Mouse (Mus musculus) ovary, adult 18-20 months (tissue): ENCODE results near the gene Fam110c.
"Not testable (repeated sequence)": the region's sequence is repeated elsewhere in the genome, so short reads cannot be mapped to it uniquely, and the experiment has no call there.

Source experiments
- DNase-seq: peaks from one replicate; pipeline ENCODE4 v3.0.0; 2022; ENCODE audit warnings: low spot score, mixed read lengths

The Fam110c gene

GRCm38 (mm10) chr12:31073412-31074354, at the start of gene Fam110c:
Gene Fam110c (plus strand): TSS chr12:31073861.
- peak; percentile 69 for DNase-seq

DNA sequence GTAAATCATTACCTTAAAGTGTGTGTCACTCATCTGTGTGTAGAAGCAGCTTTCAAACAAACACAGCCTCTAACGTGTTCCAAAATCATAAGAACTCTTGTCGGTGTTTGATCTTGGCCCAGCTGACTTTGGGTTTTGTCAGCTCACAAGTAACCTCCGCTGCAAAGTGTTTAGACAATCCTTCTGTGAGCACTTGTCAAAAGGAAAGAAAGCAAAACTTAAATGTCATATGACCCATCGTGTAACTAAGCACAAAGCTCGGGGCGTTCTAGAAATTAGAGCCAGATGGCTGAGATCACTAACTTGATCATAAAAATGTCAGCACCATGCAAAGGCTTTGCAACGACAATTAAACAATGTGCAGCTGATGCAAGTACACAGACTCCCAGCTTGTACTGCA, 47.2 kb upstream of the Fam110c start:
- DNase-seq: no peak

GRCm38 (mm10) chr12:31052066-31052465, 21.6 kb upstream of the Fam110c start:
- no peak for DNase-seq

DNA sequence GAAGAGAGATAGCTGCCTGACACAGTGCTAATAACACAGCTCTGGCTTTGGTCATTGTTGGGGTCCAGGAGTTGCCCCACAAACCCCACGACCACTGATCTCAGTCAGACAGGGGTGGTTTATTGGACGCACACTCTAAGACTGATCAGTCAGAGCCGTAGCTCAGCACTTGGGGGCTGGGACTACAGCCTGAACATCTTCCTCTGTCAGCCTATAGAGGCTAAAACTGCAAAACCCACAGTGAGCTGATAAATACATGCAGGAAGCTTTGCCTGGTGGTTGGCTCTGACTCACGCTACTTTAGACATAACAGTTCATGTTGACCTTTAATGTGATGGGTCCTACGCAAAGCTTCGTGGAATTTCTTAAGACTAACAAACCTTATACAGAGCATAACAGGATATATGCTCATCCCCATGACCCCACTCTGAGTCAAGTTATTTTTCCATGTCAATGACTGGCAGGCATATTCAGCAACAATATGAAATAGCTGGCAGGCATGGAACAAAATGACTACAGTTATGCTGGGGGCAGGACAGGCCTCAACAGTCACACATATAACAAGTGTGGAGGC, 17.3 kb upstream of the Fam110c start:
- no peak for DNase-seq

DNA sequence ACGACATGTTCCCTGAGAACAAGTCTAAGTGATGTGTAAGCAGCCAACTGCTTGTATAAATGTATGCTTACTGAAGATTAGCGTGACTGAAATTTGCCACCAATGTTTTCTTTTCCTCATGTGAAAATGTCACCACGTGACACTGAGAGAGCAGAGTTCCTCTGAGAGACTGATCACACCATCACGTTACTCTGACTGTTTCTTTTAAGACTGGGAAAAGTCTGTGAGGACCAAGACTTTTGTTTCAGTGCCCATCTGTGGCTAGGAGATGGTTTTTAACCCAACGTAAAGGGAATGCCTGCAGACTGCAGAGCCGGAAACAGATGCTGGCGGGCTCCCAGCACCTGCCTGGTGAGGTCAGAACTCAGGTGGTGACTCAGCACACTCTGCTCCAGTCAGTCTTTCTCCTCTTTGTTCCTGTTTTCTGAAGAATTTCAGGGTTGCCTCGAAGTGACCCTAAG, 14.2 kb upstream of the Fam110c start:
- DNase-seq: no peak

DNA sequence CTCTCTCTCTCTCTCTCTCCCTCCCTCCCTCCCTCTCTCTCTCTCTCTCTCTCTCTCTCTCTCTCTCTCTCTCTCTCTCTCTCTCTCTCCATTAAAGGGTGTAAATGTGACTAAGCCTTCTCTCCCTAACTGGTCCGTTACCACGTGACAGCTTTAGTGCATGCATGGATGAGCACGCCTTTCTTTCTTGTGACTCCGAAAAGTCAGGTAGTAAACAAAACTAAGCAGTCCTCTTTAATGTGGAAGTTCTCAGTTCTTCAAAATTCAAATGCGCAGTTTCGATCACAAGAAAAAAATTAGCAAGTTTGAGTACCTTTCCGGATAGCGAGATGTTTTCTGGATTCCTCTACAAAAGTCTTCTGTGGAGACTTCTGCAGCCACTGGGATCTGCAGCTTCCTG, 13.4 kb upstream of the Fam110c start:
- no peak for DNase-seq

DNA sequence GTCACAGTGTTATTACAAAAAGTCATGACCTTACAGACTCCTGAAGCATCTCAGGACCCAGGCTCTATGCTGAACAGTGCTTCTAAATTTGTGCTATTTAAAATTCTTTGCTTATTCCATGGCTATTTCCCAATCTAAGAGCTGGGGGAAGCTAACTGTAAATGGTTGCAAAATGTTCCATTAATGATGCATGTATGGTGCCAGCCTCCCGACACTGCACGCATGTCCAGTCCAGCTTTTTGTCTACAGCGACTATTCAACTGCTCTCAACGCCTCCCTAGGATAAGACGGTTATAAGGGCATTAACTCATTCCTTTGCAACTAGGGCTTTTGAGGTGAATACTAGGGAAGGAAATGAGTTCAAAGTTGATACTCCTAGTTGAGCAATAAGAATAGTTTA, 2.4 kb upstream of the Fam110c start:
- no peak for DNase-seq

- DNase-seq: not testable (repeated sequence)
Measured at GRCm38 (mm10) chr12:31074355-31074786, 710 bp downstream of the Fam110c start.

- DNase-seq: no peak
Measured at GRCm38 (mm10) chr12:31074839-31075538, 1.3 kb downstream of the Fam110c start.

- DNase-seq: no peak
Measured at GRCm38 (mm10) chr12:31077020-31077419, 3.4 kb downstream of the Fam110c start.

DNA sequence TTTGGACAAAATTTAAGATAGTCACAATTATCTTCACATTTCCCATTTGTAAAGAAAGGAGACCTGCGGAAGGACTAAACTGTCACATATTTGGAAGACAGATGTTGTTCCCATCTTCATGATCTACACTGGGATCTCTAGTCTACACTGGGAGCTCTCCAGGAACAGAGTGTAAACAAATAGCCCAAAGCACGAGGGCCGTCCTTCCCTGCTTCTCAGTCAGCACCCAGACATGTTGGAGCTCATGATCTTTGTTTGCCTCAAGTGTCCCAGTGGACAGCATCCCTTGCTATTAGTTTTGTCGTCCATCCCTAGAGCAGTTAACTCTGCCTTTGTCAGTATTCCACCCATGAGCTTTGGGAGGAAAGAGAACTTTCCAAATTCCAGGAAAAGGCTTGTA, 4.4 kb downstream of the Fam110c start:
- DNase-seq: no peak

GRCm38 (mm10) chr12:31080352-31080751, 6.7 kb downstream of the Fam110c start:
- DNase-seq: no peak

- no peak for DNase-seq
Measured at GRCm38 (mm10) chr12:31080890-31081554, 7.4 kb downstream of the Fam110c start.

DNA sequence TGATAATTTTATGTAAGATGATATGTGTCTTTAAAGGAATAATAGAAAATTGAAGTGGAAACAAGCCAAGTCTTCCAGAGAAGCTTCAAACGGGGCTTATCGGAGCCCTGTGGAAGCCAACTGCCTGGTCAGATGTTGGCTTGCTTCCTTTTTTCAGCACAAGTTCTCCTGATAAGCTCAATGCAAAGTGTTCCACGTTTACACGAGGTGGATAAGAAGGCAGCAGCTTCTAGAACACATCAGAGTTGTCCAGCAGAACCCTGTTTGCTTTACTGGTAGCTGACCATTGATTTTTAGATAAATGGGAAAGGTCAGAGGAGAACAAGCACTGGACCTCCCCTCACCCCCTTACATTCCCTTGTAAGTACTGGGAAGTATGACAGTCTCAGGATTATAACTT, 9.3 kb downstream of the Fam110c start:
- peak; percentile 35 for DNase-seq

- DNase-seq: no peak
Measured at GRCm38 (mm10) chr12:31083407-31083806, 9.7 kb downstream of the Fam110c start.

- no peak for DNase-seq
Measured at GRCm38 (mm10) chr12:31087060-31087459, 13.4 kb downstream of the Fam110c start.

DNA sequence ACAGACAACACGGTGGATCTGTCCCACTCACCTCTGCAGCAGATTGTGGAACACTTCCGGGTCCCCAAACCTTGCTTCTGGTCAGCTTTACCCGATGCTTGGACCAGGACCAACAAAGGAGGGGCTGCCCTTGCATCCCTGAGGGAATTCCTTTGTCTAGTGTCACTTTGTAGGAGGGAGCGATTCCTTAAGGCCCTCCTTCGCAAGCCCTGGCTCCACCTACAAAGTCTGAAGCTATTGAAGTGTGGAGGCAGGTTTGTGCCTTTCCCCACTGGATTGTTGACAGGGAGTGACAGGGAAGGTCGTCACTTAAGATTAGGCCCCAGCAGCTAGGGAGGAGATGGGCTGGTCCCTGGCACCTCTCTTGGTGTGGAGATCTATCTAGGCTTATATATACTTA, 16.7 kb downstream of the Fam110c start:
- DNase-seq: peak; percentile 36

DNA sequence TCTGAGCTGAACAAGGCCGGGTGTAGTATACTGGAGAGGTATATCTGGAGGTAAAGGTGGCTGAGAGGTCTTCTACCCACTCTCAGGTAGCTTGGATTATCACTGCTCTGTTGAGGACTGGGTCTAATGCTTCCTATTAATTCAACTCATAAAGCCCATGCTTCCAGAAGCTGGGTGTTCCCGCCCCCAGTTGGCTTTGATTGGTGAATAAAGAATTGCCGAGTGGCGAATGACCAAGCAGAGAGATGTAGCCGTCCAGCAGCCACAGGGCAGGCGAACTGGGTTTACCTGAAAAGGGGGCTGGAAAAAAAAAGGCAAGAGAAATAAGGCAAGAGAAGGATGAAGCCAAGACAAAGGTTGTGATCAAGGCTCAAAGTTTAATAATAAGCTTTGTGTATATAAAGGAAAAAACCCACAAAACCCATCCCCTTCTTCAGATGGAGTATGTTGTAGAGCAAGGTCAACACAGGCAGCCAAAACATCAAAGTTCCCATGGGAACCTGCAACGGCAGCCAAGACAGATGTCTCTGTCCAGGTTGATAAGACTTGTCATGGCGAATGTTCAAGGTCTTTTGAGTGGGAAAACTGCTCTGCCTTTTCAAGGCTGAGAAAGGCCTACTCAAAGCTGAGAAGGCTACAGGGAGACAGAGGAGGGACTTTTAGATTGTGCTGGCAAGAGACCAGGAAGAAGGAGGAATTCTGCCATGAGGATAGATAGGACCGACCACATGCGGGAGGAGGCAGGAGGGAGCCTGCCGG, 17.4 kb downstream of the Fam110c start:
- DNase-seq: peak; percentile 87

GRCm38 (mm10) chr12:31092481-31092880, 18.8 kb downstream of the Fam110c start:
- no peak for DNase-seq

DNA sequence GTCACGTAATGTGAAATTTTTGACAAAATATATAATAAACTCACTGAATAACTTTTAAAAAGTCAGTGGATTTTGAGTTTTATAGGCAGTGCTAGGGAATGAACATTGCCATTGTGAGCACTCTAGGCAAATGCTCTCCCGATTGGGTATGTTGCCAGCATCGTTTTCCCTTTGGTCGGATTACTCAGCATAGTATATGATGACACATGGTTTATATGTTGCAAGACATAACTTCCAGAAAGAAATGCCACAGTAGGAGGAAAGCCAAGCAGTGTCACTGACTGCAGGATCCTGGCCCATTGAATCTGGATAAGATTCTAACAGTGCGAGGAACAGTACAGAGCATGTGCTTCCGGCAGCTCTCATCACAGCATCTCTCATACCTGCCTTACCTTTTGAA, 23.5 kb downstream of the Fam110c start:
- DNase-seq: no peak

DNA sequence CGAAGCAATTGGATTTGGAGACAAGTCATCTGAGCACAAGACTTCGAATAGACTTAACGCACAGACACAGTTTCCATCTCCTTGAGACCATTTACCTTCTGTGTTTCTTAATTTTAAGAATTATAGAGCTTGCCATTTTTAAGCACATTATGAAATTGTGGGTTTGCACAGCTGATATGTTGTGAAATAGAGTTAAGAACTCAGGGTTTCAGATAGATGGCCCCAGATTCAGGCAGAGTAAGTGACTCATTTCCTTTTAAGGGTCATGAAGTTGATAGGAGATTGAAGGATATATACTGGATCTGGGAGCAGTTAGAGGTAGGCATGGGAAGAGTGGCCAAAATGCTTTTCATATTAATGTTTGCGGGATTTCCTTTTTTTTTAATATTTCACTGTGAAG, 27.5 kb downstream of the Fam110c start:
- DNase-seq: no peak
